Mouse (Mus musculus) yolk sac, embryonic 10.5 days (tissue): Measurements from ENCODE around the gene Pitpnc1.
A peak's percentile ranks its signal among the peaks of the same experiment; 100 is the strongest.

Experiments
- DNase-seq: peaks from one replicate; pipeline ENCODE4 v3.0.0-alpha.2; 2017; ENCODE audit warnings: low spot score

Gene Pitpnc1

GRCm38 (mm10) chr11:107408886-107409285 is 61.6 kb downstream of the Pitpnc1 start:
- no peak for DNase-seq

DNA sequence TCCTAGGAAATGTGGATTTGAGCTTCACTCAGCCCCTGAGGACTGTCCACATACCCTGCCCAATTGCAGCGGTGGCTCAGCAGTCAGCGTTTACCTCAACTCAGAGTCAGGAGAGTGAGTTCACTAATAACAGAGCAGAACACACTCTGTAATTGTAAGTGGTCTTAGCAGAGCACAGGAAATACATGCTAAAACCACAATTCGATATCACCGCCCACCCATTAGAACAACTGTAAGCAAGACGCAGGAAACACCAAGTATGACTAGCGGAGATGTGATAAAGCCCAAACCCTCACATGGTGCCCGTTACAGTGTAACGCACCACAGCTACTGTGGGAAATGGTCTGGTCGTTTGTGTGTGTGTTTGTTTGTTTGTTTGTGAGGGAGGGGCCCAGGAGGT is 62.8 kb downstream of the Pitpnc1 start:
- no peak for DNase-seq

DNA sequence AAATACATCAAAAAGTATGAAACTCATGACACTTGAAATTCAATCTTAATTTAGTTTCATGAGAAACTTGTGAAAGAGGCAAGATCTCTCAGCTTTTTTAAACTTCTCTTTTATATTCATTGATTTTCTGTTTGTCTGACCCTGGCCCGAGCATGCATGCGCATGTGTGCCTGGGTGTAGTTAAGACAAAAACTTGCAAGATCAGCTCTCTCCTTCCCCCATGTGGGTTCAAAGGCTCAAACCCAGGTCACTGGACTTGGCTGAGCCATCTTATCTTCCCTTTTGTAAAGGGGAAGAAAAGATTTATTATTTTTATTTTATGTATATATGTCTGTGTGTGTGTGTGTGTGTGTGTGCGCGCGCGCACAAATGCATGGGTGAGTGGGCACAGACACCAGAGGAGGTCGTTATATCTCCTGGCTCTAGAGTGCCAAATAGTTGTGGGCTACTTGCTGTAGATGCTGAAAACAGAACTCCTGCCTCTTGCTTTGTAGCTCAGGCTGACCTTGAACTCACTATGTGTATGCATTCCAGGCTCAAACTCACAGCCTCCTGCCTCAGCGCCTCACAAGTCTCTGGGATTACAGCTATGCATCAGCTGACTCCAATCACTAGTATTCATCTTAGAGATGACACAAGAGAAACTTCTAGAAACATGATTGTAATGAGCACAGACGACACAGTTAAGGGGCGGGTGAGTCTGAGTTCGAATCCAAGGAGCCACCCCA is 64.7 kb downstream of the Pitpnc1 start:
- no peak for DNase-seq

- peak; percentile 30 for DNase-seq
Observed at GRCm38 (mm10) chr11:107403309-107403708, 67.2 kb downstream of the Pitpnc1 start.

- no peak for DNase-seq
Observed at GRCm38 (mm10) chr11:107401839-107402590, 68.5 kb downstream of the Pitpnc1 start.

DNA sequence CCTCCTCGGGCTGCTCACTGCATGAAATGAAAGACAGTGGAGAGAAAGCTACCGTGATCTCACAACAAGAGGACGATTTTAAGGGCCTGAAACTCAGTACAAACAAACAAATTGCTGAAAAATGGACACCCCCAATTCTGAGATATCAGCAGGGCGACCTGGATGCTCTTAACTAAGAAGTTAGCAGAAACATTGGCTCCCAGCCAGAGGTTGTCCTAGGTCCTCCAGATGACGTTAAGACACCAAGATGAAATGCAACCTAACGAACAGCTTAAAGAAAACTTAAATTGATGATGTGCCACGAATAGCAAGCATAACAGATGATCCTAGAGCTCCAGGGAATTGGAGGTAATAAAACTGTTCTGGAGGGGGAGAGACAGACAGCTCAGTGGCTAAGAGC is 69.7 kb downstream of the Pitpnc1 start:
- no peak for DNase-seq

GRCm38 (mm10) chr11:107400005-107400404 is 70.5 kb downstream of the Pitpnc1 start:
- peak; percentile 61 for DNase-seq

DNA sequence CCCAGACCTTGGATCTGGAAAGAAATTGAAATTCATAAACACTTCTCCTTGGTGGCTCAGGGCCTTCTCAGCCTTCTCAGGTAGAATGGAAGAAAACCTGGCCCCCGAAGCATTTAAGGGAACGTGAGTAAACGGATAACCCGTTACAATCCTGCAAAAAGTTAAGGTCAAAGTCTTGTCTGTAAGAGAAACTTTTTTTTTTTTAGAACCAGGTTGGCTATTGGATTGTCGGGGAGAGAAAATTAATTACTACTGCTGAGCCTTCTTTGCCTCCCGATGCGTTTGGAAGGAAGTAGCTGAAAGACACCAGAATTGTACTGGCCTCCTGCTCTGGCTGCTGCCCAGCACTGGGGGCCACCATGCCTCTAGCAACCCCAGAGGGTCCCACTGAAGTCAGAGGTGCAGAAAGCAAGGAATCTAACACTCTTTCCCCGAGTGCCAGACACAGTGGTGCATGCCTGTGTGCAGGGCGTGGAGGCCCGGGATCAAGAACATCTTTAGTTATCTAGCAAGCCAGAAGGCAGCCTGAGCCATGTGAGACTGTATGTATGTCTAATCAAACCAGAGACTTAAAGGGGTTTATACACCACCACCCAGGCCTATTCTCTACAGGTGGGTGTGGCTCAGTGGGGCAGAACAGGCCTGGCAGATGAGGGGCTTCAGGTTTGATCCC is 73.0 kb downstream of the Pitpnc1 start:
- DNase-seq, result no peak

GRCm38 (mm10) chr11:107394245-107394644 is 76.3 kb downstream of the Pitpnc1 start:
- no peak for DNase-seq

- DNase-seq, result no peak
Observed at GRCm38 (mm10) chr11:107393828-107394165, 76.7 kb downstream of the Pitpnc1 start.

DNA sequence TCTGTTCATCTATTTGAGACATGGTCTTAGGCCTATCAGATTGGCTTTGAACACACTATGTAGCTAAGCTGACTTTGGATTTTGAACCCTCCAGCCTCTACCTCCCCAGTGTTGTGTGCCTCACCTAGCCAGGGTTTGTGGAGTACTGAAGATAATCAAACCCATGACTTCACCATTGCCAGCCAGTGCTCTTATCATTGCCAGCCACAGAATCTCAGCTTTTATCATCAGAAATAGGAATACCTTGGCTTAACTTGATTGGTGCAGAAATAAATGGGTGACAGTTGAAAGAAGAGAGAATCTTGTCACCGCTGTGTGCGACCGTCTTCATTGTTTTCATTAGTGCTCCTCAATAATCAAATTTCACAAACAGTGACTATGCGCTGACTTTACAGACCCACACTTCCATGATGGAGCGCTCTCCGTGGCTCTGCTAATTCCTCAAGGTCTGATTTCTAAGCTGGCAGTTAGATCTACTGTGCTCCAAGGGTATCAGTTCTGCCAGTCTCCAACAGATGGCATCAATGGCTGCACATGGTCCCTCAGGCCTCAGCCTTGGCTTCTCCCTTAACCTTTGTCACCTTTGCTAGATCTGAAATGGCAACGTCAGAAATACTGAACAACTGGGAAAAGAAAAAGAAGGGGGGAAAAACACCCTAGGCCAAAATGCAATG is 77.2 kb downstream of the Pitpnc1 start:
- DNase-seq, result no peak

DNA sequence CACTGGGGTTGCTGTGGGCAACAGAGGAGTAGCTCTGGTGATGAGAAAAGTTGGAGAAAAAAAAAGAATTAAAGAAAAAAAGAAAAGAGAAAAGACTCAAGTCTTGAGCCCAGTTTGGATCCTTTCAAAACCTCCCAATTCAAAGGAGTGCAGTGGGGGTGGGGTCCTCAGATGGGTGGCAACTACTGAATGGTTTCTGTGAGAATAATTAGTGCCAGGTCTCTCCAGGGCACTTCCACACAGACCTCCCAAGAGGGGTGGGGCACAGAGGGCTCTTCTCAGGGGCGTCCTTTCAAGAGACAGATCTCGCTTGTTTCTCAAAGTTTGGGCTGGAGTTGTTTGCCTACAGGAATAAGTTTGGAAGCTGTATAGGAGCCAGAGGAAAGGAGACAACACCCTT is 80.0 kb downstream of the Pitpnc1 start:
- no peak for DNase-seq

GRCm38 (mm10) chr11:107390001-107390400 is 80.5 kb downstream of the Pitpnc1 start:
- DNase-seq, result no peak

DNA sequence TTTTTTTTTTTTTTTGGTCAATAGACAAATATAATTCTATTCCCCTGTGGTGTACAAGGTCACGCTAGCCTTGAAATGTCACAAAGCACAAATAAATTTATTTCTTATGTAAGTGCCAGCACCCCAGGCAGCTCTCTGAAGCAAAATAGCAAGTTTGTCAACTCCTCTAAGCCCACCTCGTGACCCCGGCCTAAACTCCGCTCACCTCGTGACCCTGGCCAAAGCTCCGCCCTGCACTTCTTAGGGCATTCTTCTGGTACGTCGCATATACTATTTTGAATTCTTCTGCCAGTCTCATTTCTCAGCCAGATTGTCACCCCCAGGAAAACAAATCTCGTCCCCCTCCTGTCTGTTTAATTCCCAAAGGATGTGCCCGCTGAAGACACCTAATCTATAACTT is 84.0 kb downstream of the Pitpnc1 start:
- DNase-seq, result no peak

GRCm38 (mm10) chr11:107385306-107385705 is 85.2 kb downstream of the Pitpnc1 start:
- DNase-seq, result no peak

DNA sequence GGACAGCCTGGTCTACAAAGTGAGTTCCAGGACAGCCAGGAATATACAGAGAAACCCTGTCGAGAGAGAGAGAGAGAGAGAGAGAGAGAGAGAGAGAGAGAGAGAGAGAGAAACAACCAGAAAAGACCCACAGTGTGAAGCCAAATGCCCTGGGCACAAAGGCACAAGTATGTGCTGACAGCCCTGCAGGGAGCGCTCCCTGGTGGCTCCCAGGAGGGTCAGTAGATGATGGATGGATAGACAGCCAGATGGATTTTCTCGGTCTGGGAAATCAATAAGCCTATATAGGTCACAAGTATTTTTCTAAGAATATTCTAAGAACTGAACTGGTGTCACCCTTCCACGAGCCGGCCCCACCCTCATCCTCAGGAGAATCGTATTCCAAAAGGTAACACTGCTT is 86.5 kb downstream of the Pitpnc1 start:
- DNase-seq, result no peak

- no peak for DNase-seq
Observed at GRCm38 (mm10) chr11:107379965-107380364, 90.5 kb downstream of the Pitpnc1 start.

DNA sequence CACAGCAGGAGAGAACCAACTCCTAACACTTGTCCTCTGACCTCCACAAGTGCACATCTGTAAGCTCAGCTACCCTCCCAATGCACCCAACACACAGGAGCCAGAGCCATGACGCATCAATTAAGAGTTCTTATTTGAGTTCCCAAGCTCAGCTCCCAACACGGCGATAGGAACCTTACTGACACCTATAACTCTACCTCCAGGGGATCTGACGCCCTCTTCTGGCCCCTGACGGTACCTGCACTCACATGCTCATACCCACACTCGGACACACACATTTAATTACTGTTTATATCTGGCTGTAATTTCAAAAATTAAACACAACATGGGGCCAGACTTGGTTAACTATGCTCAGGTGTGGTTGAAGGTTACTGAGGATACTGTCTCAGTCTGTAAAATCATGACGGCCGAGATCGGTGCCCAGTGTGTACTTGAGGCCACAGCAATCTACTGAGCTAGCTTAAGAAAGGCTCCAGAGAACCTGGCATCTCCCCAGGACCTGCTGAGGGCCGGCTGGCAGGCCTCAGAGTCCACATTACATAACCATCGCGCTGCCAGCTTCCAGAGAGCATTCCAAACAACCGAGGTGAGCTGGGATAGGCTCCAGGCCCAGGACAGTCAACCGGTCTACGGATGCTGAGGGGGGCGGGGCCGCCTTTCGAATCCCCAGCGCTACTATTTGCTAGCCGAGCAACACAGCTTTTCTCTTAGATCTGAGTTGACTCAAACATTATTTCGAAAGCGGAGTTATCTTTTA is 91.2 kb downstream of the Pitpnc1 start:
- DNase-seq, result no peak

- peak; percentile 20 for DNase-seq
Observed at GRCm38 (mm10) chr11:107377326-107377725, 93.2 kb downstream of the Pitpnc1 start.

GRCm38 (mm10) chr11:107376272-107376671 is 94.2 kb downstream of the Pitpnc1 start:
- peak; percentile 11 for DNase-seq

DNA sequence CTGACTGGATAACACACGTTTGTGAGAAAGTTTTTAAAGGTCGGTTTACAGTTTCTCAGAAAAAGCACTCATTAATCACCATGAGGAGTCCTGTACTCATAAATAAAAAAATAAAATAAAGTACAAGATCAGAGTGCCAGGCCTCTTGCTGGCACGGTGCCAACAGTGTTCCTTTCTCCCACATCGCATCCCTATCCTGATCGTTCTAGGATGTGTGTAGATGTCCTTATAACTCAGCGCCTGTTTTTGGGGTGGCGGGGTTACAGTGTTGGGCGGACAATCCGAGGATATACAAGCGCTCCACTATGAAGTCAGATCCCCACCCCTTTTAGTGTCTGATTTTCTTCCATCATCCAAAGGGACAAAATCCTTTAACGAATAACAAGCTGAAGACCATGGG is 94.7 kb downstream of the Pitpnc1 start:
- no peak for DNase-seq

DNA sequence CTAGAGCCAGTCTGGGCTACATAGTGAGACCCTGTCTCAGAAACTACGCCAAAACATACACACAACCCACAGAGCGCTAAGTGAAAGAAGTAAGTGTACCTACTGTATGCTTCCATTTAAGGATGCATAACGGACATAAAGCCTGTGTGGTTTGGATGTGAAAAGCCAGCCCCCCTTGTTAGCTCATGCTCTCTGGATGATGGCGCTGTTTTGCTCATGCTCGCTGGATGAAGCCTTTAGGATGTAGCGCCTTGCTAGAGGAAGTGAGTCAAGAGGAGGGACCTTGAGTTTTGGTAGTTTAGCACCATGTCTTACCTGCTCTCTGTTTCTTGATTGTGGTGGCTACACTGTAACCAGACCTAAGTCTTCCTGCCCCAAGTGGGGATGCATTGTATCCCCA is 96.9 kb downstream of the Pitpnc1 start:
- no peak for DNase-seq
